Mouse (Mus musculus): ENCODE measurements around the gene Eno1. TPM values are rescaled to one million over a fixed set of nuclear protein-coding genes. Genes with fewer than 3 reads are reported as not detected.

Gene Eno1
- polyA plus RNA-seq, 1 experiment from 2014 or later: 1,276 TPM

GRCm38 (mm10) chr4:150210306-150210705, 26.2 kb upstream of the Eno1 start:
- no peak for ATAC-seq
- Histone ChIP-seq H3K9me3 (ENCODE audit: control insufficient read depth, low read length) (no peaks in the 10 kb centered on the region), H3K27ac (ENCODE audit: low read depth, low read length) (no peak overlapping the region), H3K36me3 (ENCODE audit: control insufficient read depth, insufficient read depth, low read length) (no peaks in the 10 kb centered on the region), H3K4me3 (ENCODE audit: low read length) (no peak overlapping the region), H3K4me2 (ENCODE audit: low read length) (no peak overlapping the region), H3K27me3 (replicated peaks; ENCODE audit: control insufficient read depth, insufficient read depth, low read length) (no peaks in the 10 kb centered on the region), H3K9ac (ENCODE audit: low read depth, low read length) (no peak overlapping the region), H3K4me1 (ENCODE audit: control insufficient read depth, insufficient read depth, low read depth, low read length) (no peaks in the 10 kb centered on the region; the same call in 1 of the 2 replicates)
- 78% methylated on average over 8 of the region's 8 CpGs for WGBS

GRCm38 (mm10) chr4:150211930-150212552, 24.5 kb upstream of the Eno1 start:
- Histone ChIP-seq H3K4me3 (ENCODE audit: low read length) (no peak overlapping the region; the same call in 1 of the 2 replicates), H3K4me2 (ENCODE audit: low read length) (peak overlapping the region; percentile 49), H3K9ac (ENCODE audit: low read depth, low read length) (no peak overlapping the region), H3K27ac (ENCODE audit: low read depth, low read length) (no peak overlapping the region), H3K27me3 (replicated peaks; ENCODE audit: control insufficient read depth, insufficient read depth, low read length) (no peaks in the 10 kb centered on the region), H3K36me3 (ENCODE audit: control insufficient read depth, insufficient read depth, low read length) (no peaks in the 10 kb centered on the region), H3K9me3 (ENCODE audit: control insufficient read depth, low read length) (no peaks in the 10 kb centered on the region), H3K4me1 (ENCODE audit: control insufficient read depth, insufficient read depth, low read depth, low read length) (no peaks in the 10 kb centered on the region; the same call in 1 of the 2 replicates)
- WGBS: 51% methylated on average over 10 of the region's 10 CpGs
- 0 out of 2 replicates have a peak, but pooled peaks have one; percentile 27 for ATAC-seq

GRCm38 (mm10) chr4:150212553-150212971, 24.0 kb upstream of the Eno1 start:
- Histone ChIP-seq H3K9ac (ENCODE audit: low read depth, low read length) (peak overlapping the region; percentile 7; the same call in 1 of the 2 replicates), H3K4me2 (ENCODE audit: low read length) (peak overlapping the region; percentile 49), H3K4me1 (ENCODE audit: control insufficient read depth, insufficient read depth, low read depth, low read length) (no peaks in the 10 kb centered on the region; the same call in 1 of the 2 replicates), H3K36me3 (ENCODE audit: control insufficient read depth, insufficient read depth, low read length) (no peaks in the 10 kb centered on the region), H3K4me3 (ENCODE audit: low read length) (peak overlapping the region; percentile 17), H3K27ac (ENCODE audit: low read depth, low read length) (no peak overlapping the region), H3K27me3 (replicated peaks; ENCODE audit: control insufficient read depth, insufficient read depth, low read length) (no peaks in the 10 kb centered on the region), H3K9me3 (ENCODE audit: control insufficient read depth, low read length) (no peaks in the 10 kb centered on the region)
- peak; percentile 79 for ATAC-seq
- 3% methylated on average over 15 of the region's 15 CpGs for WGBS

GRCm38 (mm10) chr4:150213910-150214309, 22.6 kb upstream of the Eno1 start:
- H3K4me1 ChIP-seq (ENCODE audit: control insufficient read depth, insufficient read depth, low read depth, low read length): no peaks in the 10 kb centered on the region; the same call in 1 of the 2 replicates
- H3K36me3 ChIP-seq (ENCODE audit: control insufficient read depth, insufficient read depth, low read length): no peaks in the 10 kb centered on the region
- 30% methylated on average over 5 of the region's 5 CpGs for WGBS
- H3K27me3 ChIP-seq (replicated peaks; ENCODE audit: control insufficient read depth, insufficient read depth, low read length): no peaks in the 10 kb centered on the region
- no peak overlapping the region for H3K4me3 ChIP-seq (ENCODE audit: low read length)
- no peaks in the 10 kb centered on the region for H3K9me3 ChIP-seq (ENCODE audit: control insufficient read depth, low read length)
- H3K9ac ChIP-seq (ENCODE audit: low read depth, low read length): no peak overlapping the region
- no peak overlapping the region for H3K27ac ChIP-seq (ENCODE audit: low read depth, low read length)
- H3K4me2 ChIP-seq (ENCODE audit: low read length): no peak overlapping the region
- ATAC-seq: no peak

- 38% methylated on average over 6 of the region's 6 CpGs for WGBS
Measured at GRCm38 (mm10) chr4:150216423-150216822, 20.1 kb upstream of the Eno1 start.

GRCm38 (mm10) chr4:150217042-150217554, 19.4 kb upstream of the Eno1 start:
- no peaks in the 10 kb centered on the region; the same call in 1 of the 2 replicates for H3K4me1 ChIP-seq (ENCODE audit: control insufficient read depth, insufficient read depth, low read depth, low read length)
- no peak overlapping the region for H3K27ac ChIP-seq (ENCODE audit: low read depth, low read length)
- WGBS: 80% methylated on average over 5 of the region's 5 CpGs
- H3K27me3 ChIP-seq (replicated peaks; ENCODE audit: control insufficient read depth, insufficient read depth, low read length): no peaks in the 10 kb centered on the region
- H3K9me3 ChIP-seq (ENCODE audit: control insufficient read depth, low read length): no peaks in the 10 kb centered on the region
- H3K4me2 ChIP-seq (ENCODE audit: low read length): no peak overlapping the region
- no peak overlapping the region for H3K9ac ChIP-seq (ENCODE audit: low read depth, low read length)
- H3K4me3 ChIP-seq (ENCODE audit: low read length): no peak overlapping the region
- ATAC-seq: no peak
- no peaks in the 10 kb centered on the region for H3K36me3 ChIP-seq (ENCODE audit: control insufficient read depth, insufficient read depth, low read length)

More at GRCm38 (mm10) chr4:150216423-150216822, 20.1 kb upstream of the Eno1 start:
- H3K4me1 ChIP-seq (ENCODE audit: control insufficient read depth, insufficient read depth, low read depth, low read length): no peaks in the 10 kb centered on the region; the same call in 1 of the 2 replicates
- no peak for ATAC-seq
- no peaks in the 10 kb centered on the region for H3K9me3 ChIP-seq (ENCODE audit: control insufficient read depth, low read length)
- H3K27me3 ChIP-seq (replicated peaks; ENCODE audit: control insufficient read depth, insufficient read depth, low read length): no peaks in the 10 kb centered on the region
- H3K36me3 ChIP-seq (ENCODE audit: control insufficient read depth, insufficient read depth, low read length): no peaks in the 10 kb centered on the region
- no peak overlapping the region for H3K9ac ChIP-seq (ENCODE audit: low read depth, low read length)
- H3K4me2 ChIP-seq (ENCODE audit: low read length): no peak overlapping the region
- H3K4me3 ChIP-seq (ENCODE audit: low read length): no peak overlapping the region
- no peak overlapping the region for H3K27ac ChIP-seq (ENCODE audit: low read depth, low read length)

GRCm38 (mm10) chr4:150217935-150218334, 18.6 kb upstream of the Eno1 start:
- ATAC-seq: no peak
- H3K9ac ChIP-seq (ENCODE audit: low read depth, low read length): no peak overlapping the region

GRCm38 (mm10) chr4:150219501-150220292, 16.8 kb upstream of the Eno1 start:
- no peaks in the 10 kb centered on the region for H3K27me3 ChIP-seq (replicated peaks; ENCODE audit: control insufficient read depth, insufficient read depth, low read length)
- ATAC-seq: no peak
- H3K4me1 ChIP-seq (ENCODE audit: control insufficient read depth, insufficient read depth, low read depth, low read length): no peaks in the 10 kb centered on the region
- H3K27ac ChIP-seq (ENCODE audit: low read depth, low read length): no peak overlapping the region
- no peaks in the 10 kb centered on the region for H3K9me3 ChIP-seq (ENCODE audit: control insufficient read depth, low read length)
- no peaks in the 10 kb centered on the region for H3K36me3 ChIP-seq (ENCODE audit: control insufficient read depth, insufficient read depth, low read length)
- no peak overlapping the region for H3K4me3 ChIP-seq (ENCODE audit: low read length)
- no peak overlapping the region for H3K9ac ChIP-seq (ENCODE audit: low read depth, low read length)
- WGBS: 72% methylated on average over 9 of the region's 9 CpGs
- no peak overlapping the region for H3K4me2 ChIP-seq (ENCODE audit: low read length)

More at GRCm38 (mm10) chr4:150217935-150218334, 18.6 kb upstream of the Eno1 start:
- H3K4me2 ChIP-seq (ENCODE audit: low read length): no peak overlapping the region
- 100% methylated on average over 1 of the region's 1 CpGs for WGBS
- no peak overlapping the region for H3K27ac ChIP-seq (ENCODE audit: low read depth, low read length)
- no peaks in the 10 kb centered on the region for H3K9me3 ChIP-seq (ENCODE audit: control insufficient read depth, low read length)
- no peaks in the 10 kb centered on the region for H3K36me3 ChIP-seq (ENCODE audit: control insufficient read depth, insufficient read depth, low read length)
- no peaks in the 10 kb centered on the region; the same call in 1 of the 2 replicates for H3K4me1 ChIP-seq (ENCODE audit: control insufficient read depth, insufficient read depth, low read depth, low read length)
- no peak overlapping the region for H3K4me3 ChIP-seq (ENCODE audit: low read length)
- no peaks in the 10 kb centered on the region for H3K27me3 ChIP-seq (replicated peaks; ENCODE audit: control insufficient read depth, insufficient read depth, low read length)

- H3K4me1 ChIP-seq (ENCODE audit: control insufficient read depth, insufficient read depth, low read depth, low read length): no peaks in the 10 kb centered on the region; the same call in 1 of the 2 replicates
- H3K36me3 ChIP-seq (ENCODE audit: control insufficient read depth, insufficient read depth, low read length): no peaks in the 10 kb centered on the region
- WGBS: 19% methylated on average over 11 of the region's 11 CpGs
- no peak overlapping the region for H3K27ac ChIP-seq (ENCODE audit: low read depth, low read length)
- peak overlapping the region; percentile 27; the same call in 1 of the 2 replicates for H3K4me2 ChIP-seq (ENCODE audit: low read length)
- no peaks in the 10 kb centered on the region for H3K9me3 ChIP-seq (ENCODE audit: control insufficient read depth, low read length)
- no peaks in the 10 kb centered on the region for H3K27me3 ChIP-seq (replicated peaks; ENCODE audit: control insufficient read depth, insufficient read depth, low read length)
- no peak overlapping the region for H3K4me3 ChIP-seq (ENCODE audit: low read length)
- no peak overlapping the region for H3K9ac ChIP-seq (ENCODE audit: low read depth, low read length)
- ATAC-seq: no peak
Measured at GRCm38 (mm10) chr4:150220584-150220983, 15.9 kb upstream of the Eno1 start.

Measured in hindbrain, embryonic 16.5 days (tissue).